ENCODE assay signal across 8 mouse cellular contexts in genomic region chr9:108339886-108340257, GRCm38 (mm10). TPM values are rescaled to one million over a fixed set of nuclear protein-coding genes. Genes with fewer than 3 reads are reported as not detected.
DNase-seq lines count a peak whose midpoint lies in the region; ATAC-seq and TF ChIP-seq lines count a peak whose summit lies in the region.

No protein-coding gene starts in this region.

- 7% methylated on average over 20 of the region's 20 CpGs for WGBS in heart, embryonic 16.5 days
- WGBS in limb, embryonic 14.5 days = 8% methylated on average over 20 of the region's 20 CpGs

- H3K9ac ChIP-seq in heart, embryonic 16.5 days (ENCODE audit: low read length) = peak overlapping the region; percentile 96
- H3K9ac ChIP-seq in limb, embryonic 14.5 days (ENCODE audit: low read depth, low read length, severe bottlenecking) = peak overlapping the region; percentile 84

- TF ChIP-seq POLR2A in limb, embryonic 14.5 days (IDR thresholded peaks at IDR 0.05; ENCODE audit: borderline replicate concordance, extremely low read depth, insufficient read depth, insufficient read length) = no peak

- no peaks in the 10 kb centered on the region for H3K9me3 ChIP-seq in heart, embryonic 16.5 days (replicated peaks; ENCODE audit: control insufficient read depth, low read length)
- H3K9me3 ChIP-seq in limb, embryonic 14.5 days (ENCODE audit: control insufficient read depth, low read length) = no peaks in the 10 kb centered on the region

- H3K4me3 ChIP-seq in heart, embryonic 16.5 days (ENCODE audit: low read length) = peak overlapping the region; percentile 85
- H3K4me3 ChIP-seq in limb, embryonic 14.5 days (replicated peaks; ENCODE audit: low read length) = peak overlapping the region; percentile 78

- H3K4me1 ChIP-seq in heart, embryonic 16.5 days (ENCODE audit: control insufficient read depth, insufficient read depth, low read length) = peaks cover 23% of the 10 kb centered on the region
- H3K4me1 ChIP-seq in limb, embryonic 14.5 days (ENCODE audit: control insufficient read depth, insufficient read depth, low read length) = peaks cover 16% of the 10 kb centered on the region

- no peaks in the 10 kb centered on the region for H3K27me3 ChIP-seq in heart, embryonic 16.5 days (ENCODE audit: control insufficient read depth, insufficient read depth, low read length)
- no peaks in the 10 kb centered on the region for H3K27me3 ChIP-seq in limb, embryonic 14.5 days (ENCODE audit: control insufficient read depth, insufficient read depth, low read length)

- intact Hi-C loops in left cerebral cortex, postnatal 36 days (cut with DNase I) = no loop called here

- no peak for ATAC-seq in heart, embryonic 16.5 days (replicated peaks; ENCODE audit: extremely low read depth, insufficient read depth, low FRiP score)
- no peak for ATAC-seq in limb, embryonic 14.5 days (ENCODE audit: low FRiP score, low read depth)

- peak overlapping the region; percentile 73 for H3K4me2 ChIP-seq in heart, embryonic 16.5 days (ENCODE audit: low read depth, low read length)
- H3K4me2 ChIP-seq in limb, embryonic 14.5 days (replicated peaks; ENCODE audit: low read depth, low read length, severe bottlenecking) = peak overlapping the region; percentile 82

- peaks cover 10% of the 10 kb centered on the region for H3K36me3 ChIP-seq in heart, embryonic 16.5 days (ENCODE audit: control insufficient read depth, insufficient read depth)
- peaks cover 18% of the 10 kb centered on the region for H3K36me3 ChIP-seq in limb, embryonic 14.5 days (ENCODE audit: control insufficient read depth, insufficient read depth, low read length)

- peak; percentile 14 for DNase-seq in urinary bladder, postnatal 25 days (ENCODE audit: low spot score)
- no peak for DNase-seq in urinary bladder, postnatal 4 days (ENCODE audit: low spot score in 2 of 2)
- DNase-seq in cerebellum, postnatal 36 days = peak; percentile 22 to 24
- no peak for DNase-seq in limb, embryonic 14.5 days (ENCODE audit: low spot score)
- DNase-seq in naive thymus-derived CD4-positive, alpha-beta T cell, adult 2 months (ENCODE audit: low read depth) = peak; percentile 36
- DNase-seq in retina, embryonic 14.5 days (ENCODE audit: low spot score) = no peak
- no peak for DNase-seq in left cerebral cortex, postnatal 36 days (ENCODE audit: low spot score in 2 of 2)

- H3K27ac ChIP-seq in heart, embryonic 16.5 days (ENCODE audit: low read length) = peak overlapping the region; percentile 97
- peak overlapping the region; percentile 95 for H3K27ac ChIP-seq in limb, embryonic 14.5 days (replicated peaks; ENCODE audit: low read depth, low read length)

RNA-seq across cellular contexts. Expression of gene Gpx1, which starts 1.2 kb away (rescaled TPM):
- 647 and 680 TPM in 2 replicates for polyA plus RNA-seq in heart, embryonic 16.5 days (2015; fragmentation: Nextera tagmentation; extraction: Ambion mirVana)
- 476 and 533 TPM in 2 replicates for polyA plus RNA-seq in limb, embryonic 14.5 days (2012; rRNA removed)
- polyA plus RNA-seq in limb, embryonic 14.5 days (2014; fragmentation: Nextera tagmentation; extraction: Ambion mirVana) = 686 and 718 TPM in 2 replicates
- 100 to 1,000 TPM; 105 to 110 TPM for total RNA-seq in left cerebral cortex, postnatal 36 days (2021)

RNA-seq across cellular contexts. Expression of gene Usp4, which starts 7.8 kb away (rescaled TPM):
- 83.6 and 84.2 TPM in 2 replicates for polyA plus RNA-seq in heart, embryonic 16.5 days (2015; fragmentation: Nextera tagmentation; extraction: Ambion mirVana)
- polyA plus RNA-seq in limb, embryonic 14.5 days (2012; rRNA removed) = 86.1 and 86.8 TPM in 2 replicates
- polyA plus RNA-seq in limb, embryonic 14.5 days (2014; fragmentation: Nextera tagmentation; extraction: Ambion mirVana) = 102 and 107 TPM in 2 replicates
- 100 to 1,000 TPM in 1 of 2 experiments, 10 to 100 TPM in 1; 99.3 to 122 TPM for total RNA-seq in left cerebral cortex, postnatal 36 days (2021)

RNA-seq across cellular contexts. Expression of gene Tcta, which starts 33.9 kb away (rescaled TPM):
- 32.5 and 34.2 TPM in 2 replicates for polyA plus RNA-seq in heart, embryonic 16.5 days (2015; fragmentation: Nextera tagmentation; extraction: Ambion mirVana)
- polyA plus RNA-seq in limb, embryonic 14.5 days (2012; rRNA removed) = 36.8 and 41.4 TPM in 2 replicates
- 37.4 and 38.6 TPM in 2 replicates for polyA plus RNA-seq in limb, embryonic 14.5 days (2014; fragmentation: Nextera tagmentation; extraction: Ambion mirVana)
- total RNA-seq in left cerebral cortex, postnatal 36 days (2021) = 10 to 100 TPM; 29.2 to 41.4 TPM

RNA-seq across cellular contexts. Expression of gene Rhoa, which starts 33.9 kb away (rescaled TPM):
- 372 and 444 TPM in 2 replicates for polyA plus RNA-seq in heart, embryonic 16.5 days (2015; fragmentation: Nextera tagmentation; extraction: Ambion mirVana)
- 214 and 240 TPM in 2 replicates for polyA plus RNA-seq in limb, embryonic 14.5 days (2012; rRNA removed)
- 296 and 326 TPM in 2 replicates for polyA plus RNA-seq in limb, embryonic 14.5 days (2014; fragmentation: Nextera tagmentation; extraction: Ambion mirVana)
- 100 to 1,000 TPM; 160 to 176 TPM for total RNA-seq in left cerebral cortex, postnatal 36 days (2021)

RNA-seq across cellular contexts. Expression of gene Amt, which starts 43.2 kb away (rescaled TPM):
- polyA plus RNA-seq in heart, embryonic 16.5 days (2015; fragmentation: Nextera tagmentation; extraction: Ambion mirVana) = 8.1 and 8.7 TPM in 2 replicates
- polyA plus RNA-seq in limb, embryonic 14.5 days (2012; rRNA removed) = 28.2 and 29.7 TPM in 2 replicates
- 6.9 and 7.0 TPM in 2 replicates for polyA plus RNA-seq in limb, embryonic 14.5 days (2014; fragmentation: Nextera tagmentation; extraction: Ambion mirVana)
- 10 to 100 TPM; 29.5 to 34.0 TPM for total RNA-seq in left cerebral cortex, postnatal 36 days (2021)

Comparison
In these comparisons a context has a peak if more than half of its experiments do, and no peak if none do; other contexts are left out.
1. DNase-seq: peak in urinary bladder, postnatal 25 days (single experiment), cerebellum, postnatal 36 days (2 of 2) and naive thymus-derived CD4-positive, alpha-beta T cell, adult 2 months (single experiment); none in urinary bladder, postnatal 4 days (0 of 2), limb, embryonic 14.5 days (single experiment), retina, embryonic 14.5 days (single experiment) and left cerebral cortex, postnatal 36 days (0 of 2).